ENCODE assay signal across 18 mouse cellular contexts in the genomic region with DNA sequence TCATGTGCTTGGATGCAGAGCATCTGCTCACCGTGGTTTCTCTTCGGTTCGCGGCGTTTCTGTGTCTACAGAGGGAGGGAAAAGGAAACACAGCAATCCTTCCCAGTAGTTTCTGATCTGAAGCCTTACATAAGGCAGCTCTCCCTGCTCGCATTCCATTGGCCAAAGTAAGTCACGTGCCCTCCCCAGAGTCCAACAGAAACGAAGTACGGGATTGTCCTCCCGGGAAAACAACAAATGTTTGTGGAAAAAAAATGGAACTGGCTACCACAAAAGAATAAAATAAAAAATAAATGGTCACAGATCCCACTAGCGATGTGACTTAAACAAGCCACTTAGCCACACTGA. TPM values are rescaled to one million over a fixed set of nuclear protein-coding genes. Genes with fewer than 3 reads are reported as not detected.
A peak's percentile ranks its signal among the peaks of the same experiment; 100 is the strongest.
DNase-seq lines count a peak whose midpoint lies in the region; ATAC-seq and TF ChIP-seq lines count a peak whose summit lies in the region.
"Had no signal": no experiment of that assay in that cellular context is flagged by ENCODE, and none has a peak within 500 bp of the region (broad histone marks: within the 10 kb centered on the region; RNA-seq: fewer than 3 reads in every experiment).

No protein-coding gene starts in this region.

- WGBS in kidney, adult 2 months: 57% methylated on average over 11 of the region's 11 CpGs
- 28% methylated on average over 11 of the region's 11 CpGs for WGBS in liver, embryonic 15.5 days (ENCODE audit: insufficient replicate concordance)
- WGBS in forebrain, embryonic 16.5 days: 79% methylated on average over 11 of the region's 11 CpGs

- 0 out of 2 replicates have a peak overlapping the region, but pooled peaks have one; percentile 17 for H3K27ac ChIP-seq in kidney, adult 2 months (ENCODE audit: insufficient read depth, low read depth, low read length)
- 0 out of 2 replicates have a peak overlapping the region, but pooled peaks have one; percentile 38 for H3K27ac ChIP-seq in CH12.LX (ENCODE audit: insufficient read depth, low read depth)
- 0 out of 2 replicates have a peak overlapping the region, but pooled peaks have one; percentile 38 for H3K27ac ChIP-seq in liver, embryonic 15.5 days (replicated peaks)
- H3K27ac ChIP-seq in forebrain, embryonic 16.5 days (ENCODE audit: low read length): no peak overlapping the region
- H3K27ac ChIP-seq: embryonic facial prominence, embryonic 15.5 days; forebrain, embryonic 12.5 days; hindbrain, embryonic 14.5 days; layer of hippocampus, adult 2 months; midbrain, embryonic 15.5 days; neural tube, embryonic 13.5 days had no signal

- H3K36me3 ChIP-seq in kidney, adult 2 months (ENCODE audit: control insufficient read depth, insufficient read depth, low read length): no peaks in the 10 kb centered on the region
- H3K36me3 ChIP-seq in CH12.LX (replicated peaks in 1 of 2; ENCODE audit: control insufficient read depth in 1 of 2, insufficient read depth in 1 of 2, low read length in 1 of 2): no peaks in the 10 kb centered on the region
- no peaks in the 10 kb centered on the region for H3K36me3 ChIP-seq in liver, embryonic 15.5 days (replicated peaks)
- H3K36me3 ChIP-seq in forebrain, embryonic 16.5 days (ENCODE audit: control insufficient read depth, insufficient read depth): no peaks in the 10 kb centered on the region
- H3K36me3 ChIP-seq: embryonic facial prominence, embryonic 15.5 days; forebrain, embryonic 12.5 days; heart, embryonic 12.5 days; midbrain, embryonic 15.5 days; neural tube, embryonic 13.5 days had no signal

- no peak for ATAC-seq in liver, embryonic 15.5 days (ENCODE audit: insufficient read depth)
- ATAC-seq in forebrain, embryonic 16.5 days: no peak
- ATAC-seq: intestine, postnatal 0 days; midbrain, embryonic 15.5 days had no signal

- H3K4me1 ChIP-seq in kidney, adult 2 months (ENCODE audit: control insufficient read depth, insufficient read depth, low read length): peaks cover 21% of the 10 kb centered on the region
- H3K4me1 ChIP-seq in CH12.LX (ENCODE audit: control insufficient read depth in 1 of 2, insufficient read depth in 2 of 2): peaks cover 16 to 37% of the 10 kb centered on the region in 2 experiments
- peaks cover 29% of the 10 kb centered on the region for H3K4me1 ChIP-seq in liver, embryonic 15.5 days (replicated peaks)
- H3K4me1 ChIP-seq in forebrain, embryonic 16.5 days (replicated peaks; ENCODE audit: control insufficient read depth, insufficient read depth, low read length): no peaks in the 10 kb centered on the region
- H3K4me1 ChIP-seq: embryonic facial prominence, embryonic 15.5 days; forebrain, embryonic 12.5 days; heart, embryonic 12.5 days; midbrain, embryonic 15.5 days; neural tube, embryonic 13.5 days had no signal

- in situ Hi-C loops in CH12.LX (cut with MboI; ENCODE audit: low pct_ligation_motif_present, low pct_unique_long_range_greater_than_20kb, low sequenced_read_pairs): no loop called here

- no peak for TF ChIP-seq EP300 in CH12.LX (IDR thresholded peaks at IDR 0.05; ENCODE audit: low read length)

- TF ChIP-seq CTCF in kidney, adult 2 months (conservative IDR thresholded peaks at IDR 0.05; ENCODE audit: insufficient read depth, insufficient read length, low read depth, low read length): no peak
- TF ChIP-seq CTCF in CH12.LX (conservative IDR thresholded peaks at IDR 0.05 in 1 of 2, IDR thresholded peaks at IDR 0.05 in 1 of 2; ENCODE audit: low read depth in 2 of 2, low read length in 2 of 2): no peak

- peaks cover 4% of the 10 kb centered on the region for H3K9me3 ChIP-seq in CH12.LX (replicated peaks; ENCODE audit: low read length)
- no peaks in the 10 kb centered on the region for H3K9me3 ChIP-seq in liver, embryonic 15.5 days (replicated peaks)
- no peaks in the 10 kb centered on the region for H3K9me3 ChIP-seq in forebrain, embryonic 16.5 days (ENCODE audit: control insufficient read depth, low read length)
- H3K9me3 ChIP-seq: embryonic facial prominence, embryonic 15.5 days; forebrain, embryonic 12.5 days; heart, embryonic 12.5 days; midbrain, embryonic 15.5 days; neural tube, embryonic 13.5 days had no signal

- no peak overlapping the region for H3K9ac ChIP-seq in CH12.LX (ENCODE audit: insufficient read depth, low read depth)
- no peak overlapping the region for H3K9ac ChIP-seq in liver, embryonic 15.5 days
- no peak overlapping the region for H3K9ac ChIP-seq in forebrain, embryonic 16.5 days (replicated peaks; ENCODE audit: low read depth, low read length)
- H3K9ac ChIP-seq: embryonic facial prominence, embryonic 15.5 days; forebrain, embryonic 12.5 days; heart, embryonic 12.5 days; hindbrain, embryonic 14.5 days; midbrain, embryonic 15.5 days; neural tube, embryonic 13.5 days had no signal

- TF ChIP-seq RAD21 in CH12.LX (IDR thresholded peaks at IDR 0.05; ENCODE audit: low read depth, low read length): no peak

- dilution Hi-C loops in CH12.LX (cut with MboI; ENCODE audit: extremely low pct_ligation_motif_present, extremely low pct_unique_long_range_greater_than_20kb, low sequenced_read_pairs): no loop called here

- peak overlapping the region; percentile 9 for H3K4me2 ChIP-seq in CH12.LX (ENCODE audit: insufficient read depth, low read depth, poor library complexity, severe bottlenecking)
- H3K4me2 ChIP-seq in liver, embryonic 15.5 days: peak overlapping the region; percentile 15
- no peak overlapping the region for H3K4me2 ChIP-seq in forebrain, embryonic 16.5 days (ENCODE audit: low read length)
- H3K4me2 ChIP-seq: embryonic facial prominence, embryonic 15.5 days; forebrain, embryonic 12.5 days; heart, embryonic 12.5 days; hindbrain, embryonic 14.5 days; midbrain, embryonic 15.5 days; neural tube, embryonic 13.5 days had no signal

- no peaks in the 10 kb centered on the region for H3K27me3 ChIP-seq in kidney, adult 2 months (replicated peaks; ENCODE audit: control insufficient read depth, insufficient read depth, low read length)
- H3K27me3 ChIP-seq in CH12.LX (replicated peaks): peaks cover 5% of the 10 kb centered on the region
- no peaks in the 10 kb centered on the region for H3K27me3 ChIP-seq in liver, embryonic 15.5 days
- no peaks in the 10 kb centered on the region for H3K27me3 ChIP-seq in forebrain, embryonic 16.5 days (replicated peaks; ENCODE audit: control insufficient read depth, insufficient read depth, low read length)
- H3K27me3 ChIP-seq: embryonic facial prominence, embryonic 15.5 days; forebrain, embryonic 12.5 days; heart, embryonic 12.5 days; midbrain, embryonic 15.5 days; neural tube, embryonic 13.5 days had no signal

- no peak for TF ChIP-seq POLR2A in kidney, adult 2 months (IDR thresholded peaks at IDR 0.05; ENCODE audit: low read depth, low read length)
- TF ChIP-seq POLR2A in CH12.LX (IDR thresholded peaks at IDR 0.05; ENCODE audit: low read depth, low read length): no peak

- H3K4me3 ChIP-seq in kidney, adult 2 months (ENCODE audit: insufficient read depth, low read depth, low read length): no peak overlapping the region
- H3K4me3 ChIP-seq in CH12.LX (replicated peaks in 1 of 3; ENCODE audit: low read depth in 2 of 3, low read length in 2 of 3, poor library complexity in 1 of 3): no peak overlapping the region
- no peak overlapping the region for H3K4me3 ChIP-seq in liver, embryonic 15.5 days (replicated peaks)
- no peak overlapping the region for H3K4me3 ChIP-seq in forebrain, embryonic 16.5 days (replicated peaks; ENCODE audit: low read length)
- H3K4me3 ChIP-seq: embryonic facial prominence, embryonic 15.5 days; forebrain, embryonic 12.5 days; heart, embryonic 12.5 days; layer of hippocampus, adult 2 months; midbrain, embryonic 15.5 days; neural tube, embryonic 13.5 days had no signal

- DNase-seq in kidney, adult 2 months: peak; percentile 70
- no peak for DNase-seq in kidney, adult 11 months
- DNase-seq in CH12.LX (ENCODE audit: extremely low read depth) (no peak), ZHBTc4 (ENCODE audit: low read depth, low spot score) (peak; percentile 73)
- no peak for DNase-seq in adrenal gland, adult (ENCODE audit: inconsistent age in 2 of 2, low spot score in 1 of 2)
- DNase-seq: adrenal gland, postnatal 10 days; cerebellum, adult 11 months; lung, postnatal 4 days had no signal

- H3K79me2 ChIP-seq in CH12.LX (replicated peaks; ENCODE audit: control insufficient read depth, extremely low read depth, insufficient read depth, poor library complexity, severe bottlenecking): no peaks in the 10 kb centered on the region

TF ChIP-seq in CH12.LX, 34 proteins besides CTCF, POLR2A, EP300 and RAD21 (continues in another document):
- TF ChIP-seq USF1 (IDR thresholded peaks at IDR 0.05; ENCODE audit: low read depth, low read length): peak; percentile 51
- TF ChIP-seq GABPA (IDR thresholded peaks at IDR 0.05; ENCODE audit: insufficient replicate concordance, low read depth, low read length): no peak
- no peak for TF ChIP-seq ZKSCAN1 (IDR thresholded peaks at IDR 0.05; ENCODE audit: borderline replicate concordance, low read depth, low read length)
- no peak for TF ChIP-seq ELF1 (IDR thresholded peaks at IDR 0.05; ENCODE audit: low read depth, low read length)
- TF ChIP-seq JUND (conservative IDR thresholded peaks at IDR 0.05; ENCODE audit: low read depth, low read length): no peak
- no peak for TF ChIP-seq ZMIZ1 (IDR thresholded peaks at IDR 0.05; ENCODE audit: low read depth, low read length)
- no peak for TF ChIP-seq SMC3 (IDR thresholded peaks at IDR 0.05; ENCODE audit: low read depth, low read length)
- no peak for TF ChIP-seq ZC3H11A (IDR thresholded peaks at IDR 0.05; ENCODE audit: low read depth, low read length)
- no peak for TF ChIP-seq MAFK (IDR thresholded peaks at IDR 0.05; ENCODE audit: insufficient replicate concordance, low read length)
- TF ChIP-seq CHD1 (IDR thresholded peaks at IDR 0.05; ENCODE audit: low read depth, low read length): no peak
- TF ChIP-seq PAX5 (IDR thresholded peaks at IDR 0.05; ENCODE audit: low read length): no peak
- TF ChIP-seq POLR2AphosphoS2 (IDR thresholded peaks at IDR 0.05; ENCODE audit: low read depth, low read length): no peak
- TF ChIP-seq KAT2A (IDR thresholded peaks at IDR 0.05; ENCODE audit: insufficient replicate concordance, low read length): no peak

RNA-seq across cellular contexts. Expression of a gene that starts 10.0 kb away (rescaled TPM):
- polyA plus RNA-seq in kidney, adult 2 months (2012; rRNA removed): 91.4 and 110 TPM in 2 replicates
- total RNA-seq in CH12.LX (2012; rRNA removed): 269 and 278 TPM in 2 replicates
- 280 and 293 TPM in 2 replicates for total RNA-seq in CH12.LX (2014; rRNA removed)
- polyA plus RNA-seq in CH12.LX (2012; ENCODE audit: insufficient read length, low read depth): 343 and 363 TPM in 2 replicates
- polyA plus RNA-seq in liver, embryonic 15.5 days (2015; fragmentation: Nextera tagmentation; extraction: Ambion mirVana): 119 and 121 TPM in 2 replicates
- polyA plus RNA-seq in forebrain, embryonic 16.5 days (2015; fragmentation: Nextera tagmentation; extraction: Ambion mirVana): 96.9 and 103 TPM in 2 replicates

RNA-seq across cellular contexts. Expression of a gene that starts 19.6 kb away (rescaled TPM):
- 14.0 and 14.7 TPM in 2 replicates for polyA plus RNA-seq in kidney, adult 2 months (2012; rRNA removed)
- total RNA-seq in CH12.LX (2012; rRNA removed): 0.63 and 1.7 TPM in 2 replicates
- 0.58 and 0.91 TPM in 2 replicates for total RNA-seq in CH12.LX (2014; rRNA removed)
- polyA plus RNA-seq in CH12.LX (2012; ENCODE audit: insufficient read length, low read depth): 2.1 and 2.4 TPM in 2 replicates
- polyA plus RNA-seq in liver, embryonic 15.5 days (2015; fragmentation: Nextera tagmentation; extraction: Ambion mirVana): 0.71 and 0.77 TPM in 2 replicates
- 9.8 and 10.3 TPM in 2 replicates for polyA plus RNA-seq in forebrain, embryonic 16.5 days (2015; fragmentation: Nextera tagmentation; extraction: Ambion mirVana)

Comparison
In these comparisons a context has a peak if more than half of its experiments do, and no peak if none do; other contexts are left out.
1. DNase-seq: peak in kidney, adult 2 months (single experiment) and ZHBTc4 (single experiment); none in kidney, adult 11 months (single experiment), CH12.LX (single experiment) and adrenal gland, adult (0 of 2).